Mouse (Mus musculus) adrenal gland, adult 18-20 months (tissue): ENCODE results near the gene Cryge. TPM values are rescaled to one million over a fixed set of nuclear protein-coding genes. Genes with fewer than 3 reads are reported as not detected.
"Not testable (repeated sequence)": the region's sequence is repeated elsewhere in the genome, so short reads cannot be mapped to it uniquely, and the experiment has no call there.

ENCODE experiments used
- DNase-seq, 2 experiments: peaks; one replicate each; pipeline ENCODE4 v3.0.0; 2021 to 2022; ENCODE audit warnings: low spot score in 2 of 2
- long read RNA-seq, 2 experiments: library from polyadenylated mRNA; stranded (forward); transcript quantifications; one replicate each; pipeline ENCODE4 v2.0.0; 2021
- total RNA-seq, 2 experiments: library from RNA; stranded (reverse); gene quantifications; 1 replicate in 1 of 2; 2 replicates in 1 of 2; pipeline ENCODE4 v1.2.3; 2021

Cryge gene
- total RNA-seq = not detected
- long read RNA-seq, experiment 1 = 0 reads
- long read RNA-seq, experiment 2 = 0 reads

GRCm38 (mm10) chr1:65050952-65051351, at the start of gene Cryge:
Gene Cryge, minus strand, starts transcription at chr1:65051149.
- not testable (repeated sequence) for DNase-seq

GRCm38 (mm10) chr1:65096953-65097352, 46.0 kb upstream of the Cryge start:
- DNase-seq = no peak

- no peak for DNase-seq
These were observed 40.6 kb upstream of the Cryge start for GRCm38 (mm10) chr1:65091566-65091965.

- DNase-seq = peak in 1 of 2 experiments; percentile 47
These were observed 39.4 kb upstream of the Cryge start for GRCm38 (mm10) chr1:65090370-65090769.

GRCm38 (mm10) chr1:65088567-65089356, 37.8 kb upstream of the Cryge start:
- DNase-seq = no peak

- DNase-seq = no peak
These were observed 31.2 kb upstream of the Cryge start, which contains the start of gene Crygb for GRCm38 (mm10) chr1:65082188-65082587. Gene Crygb, minus strand, starts transcription at chr1:65082288.

- no peak for DNase-seq
These were observed 24.7 kb upstream of the Cryge start for GRCm38 (mm10) chr1:65075607-65076006.

- no peak for DNase-seq
These were observed 22.6 kb upstream of the Cryge start, which contains the start of gene Crygc for GRCm38 (mm10) chr1:65073589-65073988. Gene Crygc, minus strand, starts transcription at chr1:65073689.

- DNase-seq = no peak
These were observed 16.9 kb upstream of the Cryge start for GRCm38 (mm10) chr1:65067842-65068241.

- DNase-seq = no peak
These were observed 13.3 kb upstream of the Cryge start for GRCm38 (mm10) chr1:65064201-65064600.

GRCm38 (mm10) chr1:65063352-65063751, 12.4 kb upstream of the Cryge start, which contains the start of gene Crygd:
Gene Crygd, minus strand, starts transcription at chr1:65063452.
- DNase-seq = no peak

- DNase-seq = no peak
These were observed 1.2 kb upstream of the Cryge start for GRCm38 (mm10) chr1:65052140-65052539.

GRCm38 (mm10) chr1:65051696-65052095, 747 bp upstream of the Cryge start:
- no peak for DNase-seq

GRCm38 (mm10) chr1:65048781-65049180, 2.2 kb downstream of the Cryge start:
- DNase-seq = no peak

- no peak for DNase-seq
These were observed 4.4 kb downstream of the Cryge start for GRCm38 (mm10) chr1:65046401-65047109.

- no peak for DNase-seq
These were observed 7.5 kb downstream of the Cryge start for GRCm38 (mm10) chr1:65043433-65043832.

GRCm38 (mm10) chr1:65041837-65042236, 9.1 kb downstream of the Cryge start:
- DNase-seq = no peak

GRCm38 (mm10) chr1:65040806-65041205, 10.1 kb downstream of the Cryge start:
- peak; percentile 42 to 65 for DNase-seq

- no peak for DNase-seq
These were observed 11.3 kb downstream of the Cryge start for GRCm38 (mm10) chr1:65039679-65040078.

GRCm38 (mm10) chr1:65037542-65037941, 13.4 kb downstream of the Cryge start:
- no peak for DNase-seq

GRCm38 (mm10) chr1:65035513-65035912, 15.4 kb downstream of the Cryge start:
- no peak for DNase-seq

- peak in 1 of 2 experiments; percentile 73 for DNase-seq
These were observed 18.3 kb downstream of the Cryge start, which contains the start of gene Akr1cl for GRCm38 (mm10) chr1:65032641-65033040. Gene Akr1cl, minus strand, starts transcription at chr1:65032759.
